Mouse (Mus musculus) G1E (cell line): ENCODE measurements at regions not wholly inside any gene's neighbourhood (a gene's known extent, or its start where the extent isn't known, plus 50 kb on each side); places are given as distances from the start of the nearest gene placed in this dataset.

Experiments used
- ATAC-seq: 2 replicates; pipeline ENCODE4 v1.8.0; 2016; ENCODE audit warnings: mild to moderate bottlenecking; ENCODE audit not compliant: insufficient number of reproducible peaks, poor library complexity, low FRiP score, severe bottlenecking; ENCODE audit errors: extremely low read depth
- DNase-seq: peaks from one replicate; pipeline ENCODE4 v3.0.0; 2012; ENCODE audit warnings: low spot score
- H3K27me3 ChIP-seq: 2 replicates; pipeline ENCODE4 v1.6.1; 2012; ENCODE audit warnings: mild to moderate bottlenecking, low read length, inconsistent platforms; ENCODE audit not compliant: insufficient read depth
- H3K36me3 ChIP-seq: replicated peaks from 2 replicates; pipeline ENCODE3; 2012; ENCODE audit warnings: mild to moderate bottlenecking, inconsistent platforms
- H3K4me1 ChIP-seq: 2 replicates; pipeline ENCODE4 v1.6.1; 2012; ENCODE audit warnings: low read depth, low read length, inconsistent platforms, mixed read lengths; ENCODE audit not compliant: insufficient read depth
- H3K4me3 ChIP-seq: 2 replicates; pipeline ENCODE4 v1.5.1; 2012; ENCODE audit warnings: low read depth, mild to moderate bottlenecking, inconsistent platforms, low read length, moderate library complexity, mixed read lengths
- H3K9me3 ChIP-seq: replicated peaks from 2 replicates; pipeline ENCODE4 v1.6.1; 2012; ENCODE audit warnings: inconsistent platforms
- CTCF ChIP-seq: IDR thresholded peaks from 2 replicates; pipeline ENCODE4 v1.5.1; 2012; ENCODE audit warnings: low read depth, low read length, inconsistent platforms, mixed read lengths
- GATA1 ChIP-seq: IDR thresholded peaks from 2 replicates; pipeline ENCODE4 v1.6.1; 2012; ENCODE audit warnings: borderline replicate concordance, low read length, inconsistent platforms, mixed read lengths
- GATA2 ChIP-seq: IDR thresholded peaks from 2 replicates; pipeline ENCODE4 v1.6.1; 2012; ENCODE audit warnings: low read depth, low read length, inconsistent platforms, borderline replicate concordance
- POLR2AphosphoS5 ChIP-seq: IDR thresholded peaks from 2 replicates; pipeline ENCODE4 v1.6.1; 2012; ENCODE audit warnings: low read depth, low read length, inconsistent platforms; ENCODE audit not compliant: insufficient replicate concordance
- TAL1 ChIP-seq: conservative IDR thresholded peaks from 2 replicates; pipeline ENCODE4 v1.6.1; 2012; ENCODE audit warnings: low read depth, low read length, inconsistent platforms, mixed read lengths

DNA sequence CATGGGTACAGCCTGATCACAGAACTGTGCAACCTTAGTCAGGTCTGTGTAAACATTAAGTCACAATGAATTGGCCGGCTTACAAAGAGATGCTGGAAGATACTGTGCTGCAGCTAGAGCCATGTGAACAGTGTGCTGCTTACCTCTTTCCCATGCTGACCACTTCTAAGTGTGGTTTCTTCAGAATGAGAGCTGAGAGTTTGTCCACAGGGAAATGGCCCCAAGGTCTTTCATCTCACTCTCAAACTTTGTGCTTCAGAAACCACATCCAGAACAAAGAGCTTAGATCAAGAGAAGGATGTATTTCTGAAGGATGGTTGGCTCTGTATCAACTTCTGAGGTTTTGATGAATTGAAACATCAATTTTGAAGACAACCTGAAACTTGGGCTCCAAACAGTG is 165.7 kb downstream of the Lrrc3b start:
- Histone ChIP-seq H3K4me1 (no peaks in the 10 kb centered on the region), H3K27me3 (no peaks in the 10 kb centered on the region), H3K4me3 (no peak overlapping the region), H3K9me3 (no peaks in the 10 kb centered on the region), H3K36me3 (no peaks in the 10 kb centered on the region)
- no peak for DNase-seq
- TF ChIP-seq POLR2AphosphoS5 = no peak
- TF ChIP-seq CTCF = no peak
- no peak for TF ChIP-seq GATA2
- no peak for TF ChIP-seq TAL1
- no peak for TF ChIP-seq GATA1
- ATAC-seq = no peak

DNA sequence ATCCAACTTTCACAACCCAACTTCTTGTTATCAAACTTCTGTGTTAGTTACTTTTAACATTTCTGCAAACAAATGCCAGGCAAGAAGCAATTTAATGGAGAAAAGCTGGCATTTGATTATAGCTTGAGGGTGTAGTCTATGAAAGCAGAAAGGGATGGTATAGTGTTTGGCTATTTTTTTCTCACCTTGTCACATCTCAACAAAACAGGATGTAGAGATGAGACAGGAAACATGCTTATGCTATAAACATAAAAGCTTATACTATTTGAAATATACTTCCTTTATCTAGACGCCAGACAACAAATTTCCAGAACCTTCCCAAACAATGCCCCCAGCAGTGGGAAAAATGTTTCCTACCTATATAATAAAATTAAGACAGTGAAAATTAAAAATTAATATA is 166.4 kb downstream of the Lrrc3b start:
- ATAC-seq (no peak), DNase-seq (no peak)
- TF ChIP-seq TAL1 = no peak
- no peak for TF ChIP-seq POLR2AphosphoS5
- no peak for TF ChIP-seq CTCF
- no peak for TF ChIP-seq GATA1
- H3K36me3 ChIP-seq = no peaks in the 10 kb centered on the region
- H3K27me3 ChIP-seq = no peaks in the 10 kb centered on the region
- no peak overlapping the region for H3K4me3 ChIP-seq
- no peaks in the 10 kb centered on the region for H3K9me3 ChIP-seq
- no peaks in the 10 kb centered on the region for H3K4me1 ChIP-seq

- H3K27me3 ChIP-seq = no peaks in the 10 kb centered on the region
- H3K36me3 ChIP-seq = no peaks in the 10 kb centered on the region
- no peaks in the 10 kb centered on the region for H3K9me3 ChIP-seq
- TF ChIP-seq TAL1 (no peak), POLR2AphosphoS5 (no peak), GATA1 (no peak), CTCF (0 out of 2 replicates have a peak, but pooled peaks have one; percentile 40), GATA2 (no peak)
- no peaks in the 10 kb centered on the region for H3K4me1 ChIP-seq
- DNase-seq (no peak), ATAC-seq (no peak)
- H3K4me3 ChIP-seq = no peak overlapping the region
Observed at GRCm38 (mm10) chr14:15266287-15266686, 172.5 kb downstream of the Lrrc3b start.

- DNase-seq (no peak), ATAC-seq (no peak)
- H3K4me3 ChIP-seq = no peak overlapping the region
- no peaks in the 10 kb centered on the region for H3K27me3 ChIP-seq
- H3K4me1 ChIP-seq = no peaks in the 10 kb centered on the region
- H3K9me3 ChIP-seq = no peaks in the 10 kb centered on the region
- H3K36me3 ChIP-seq = no peaks in the 10 kb centered on the region
- no peak for TF ChIP-seq CTCF
- TF ChIP-seq GATA2 = no peak
- no peak for TF ChIP-seq GATA1
- no peak for TF ChIP-seq TAL1
- no peak for TF ChIP-seq POLR2AphosphoS5
Observed at GRCm38 (mm10) chr14:15262996-15263395, 175.8 kb downstream of the Lrrc3b start.

DNA sequence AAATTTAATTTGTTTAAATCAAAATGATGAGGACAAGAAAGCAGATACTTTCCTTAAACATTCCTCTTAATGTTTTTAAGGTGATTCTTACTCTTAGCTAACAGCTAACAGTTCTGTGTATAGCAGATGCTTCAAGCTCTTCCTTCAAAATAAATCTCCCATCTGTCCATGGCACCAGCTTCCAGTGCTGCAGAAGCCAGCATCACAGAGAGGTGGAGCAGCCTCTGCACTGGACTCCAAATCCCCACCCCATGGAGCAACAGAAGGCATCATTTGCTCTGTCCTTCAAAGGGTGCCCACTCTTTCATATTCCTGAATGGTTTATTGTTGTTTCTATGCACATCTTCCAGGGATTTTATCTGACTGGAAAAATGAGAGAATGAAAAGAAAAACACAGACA is 183.1 kb downstream of the Lrrc3b start:
- Histone ChIP-seq H3K4me1 (no peaks in the 10 kb centered on the region), H3K4me3 (no peak overlapping the region), H3K27me3 (no peaks in the 10 kb centered on the region), H3K36me3 (no peaks in the 10 kb centered on the region), H3K9me3 (no peaks in the 10 kb centered on the region)
- TF ChIP-seq GATA1 (no peak), CTCF (no peak), GATA2 (no peak), POLR2AphosphoS5 (no peak), TAL1 (no peak)
- DNase-seq (no peak), ATAC-seq (no peak)

DNA sequence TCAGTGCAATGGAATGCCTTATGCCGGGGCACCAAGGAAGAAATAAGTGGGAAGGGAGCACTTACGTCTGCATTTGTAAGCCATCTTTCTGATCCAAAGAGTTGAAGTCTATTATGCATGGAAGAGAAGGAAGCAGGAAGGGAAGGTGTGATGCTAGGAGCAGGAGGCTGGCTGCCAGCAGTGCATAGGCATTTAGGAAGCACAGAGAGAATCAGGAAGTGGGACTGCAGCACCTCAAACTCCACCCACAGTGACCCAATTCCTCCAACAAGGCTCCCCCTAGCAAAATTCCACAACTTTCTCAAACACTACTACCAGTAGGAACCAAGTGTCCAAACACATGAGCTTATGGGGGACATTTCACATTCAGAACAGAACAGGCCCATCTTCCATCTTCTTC is 233.2 kb downstream of the Lrrc3b start:
- ATAC-seq = no peak
- TF ChIP-seq GATA1 (no peak), TAL1 (no peak), CTCF (no peak), GATA2 (no peak), POLR2AphosphoS5 (no peak)
- Histone ChIP-seq H3K9me3 (no peaks in the 10 kb centered on the region), H3K4me3 (no peak overlapping the region), H3K36me3 (no peaks in the 10 kb centered on the region), H3K27me3 (no peaks in the 10 kb centered on the region), H3K4me1 (no peaks in the 10 kb centered on the region)
- DNase-seq = no peak

- ATAC-seq (no peak), DNase-seq (no peak)
- Histone ChIP-seq H3K4me1 (no peaks in the 10 kb centered on the region), H3K4me3 (no peak overlapping the region), H3K9me3 (no peaks in the 10 kb centered on the region), H3K36me3 (no peaks in the 10 kb centered on the region), H3K27me3 (no peaks in the 10 kb centered on the region)
- TF ChIP-seq GATA2 (no peak), CTCF (no peak), POLR2AphosphoS5 (no peak), GATA1 (no peak), TAL1 (no peak)
Observed at GRCm38 (mm10) chr14:15204284-15204683, 234.5 kb downstream of the Lrrc3b start.
